Mouse (Mus musculus) ES-Bruce4 (cell line): ENCODE results near the gene Casc3.

ENCODE experiments used
- EP300 ChIP-seq: IDR thresholded peaks from 2 replicates; pipeline ENCODE4 v1.6.1; 2011; ENCODE audit warnings: low read depth, low read length; ENCODE audit not compliant: insufficient read depth
- POLR2A ChIP-seq: IDR thresholded peaks from one replicate; pipeline ENCODE4 v1.8.1; 2011; ENCODE audit warnings: low read length; ENCODE audit not compliant: insufficient read depth

GRCm38 (mm10) chr11:98768127-98769006 is 36.3 kb upstream of the Casc3 start:
- TF ChIP-seq POLR2A (no peak), EP300 (no peak)
